Mouse (Mus musculus) heart, adult 2 months (tissue): ENCODE data around the gene Coro2b. TPM values are rescaled to one million over a fixed set of nuclear protein-coding genes. Genes with fewer than 3 reads are reported as not detected.

ENCODE experiments used
- DNase-seq, 2 experiments: peaks; one replicate each; pipeline ENCODE4 v3.0.0; 2021
- H3K27ac ChIP-seq: fragments of 200-600 bp; 2 replicates; pipeline ENCODE4 v1.8.1; 2022
- H3K27me3 ChIP-seq: fragments of 200-500 bp; 2 replicates; pipeline ENCODE4 v1.6.1; 2012; ENCODE audit warnings: mild to moderate bottlenecking, low read length, inconsistent platforms, mixed read lengths; ENCODE audit not compliant: control insufficient read depth, insufficient read depth
- H3K36me3 ChIP-seq: fragments of 200-500 bp; 2 replicates; pipeline ENCODE4 v1.6.1; 2012; ENCODE audit warnings: low read length, inconsistent platforms; ENCODE audit not compliant: control insufficient read depth, insufficient read depth
- H3K4me1 ChIP-seq: fragments of 200-500 bp; 2 replicates; pipeline ENCODE4 v1.6.1; 2011; ENCODE audit warnings: low read length; ENCODE audit not compliant: control insufficient read depth, insufficient read depth
- H3K4me3 ChIP-seq: fragments of 200-600 bp; 2 replicates; pipeline ENCODE4 v1.8.1; 2022
- H3K79me2 ChIP-seq: fragments of 200-500 bp; replicated peaks from 2 replicates; pipeline ENCODE4 v1.6.1; 2012; ENCODE audit warnings: mild to moderate bottlenecking, inconsistent platforms, low read length, moderate library complexity, mixed read lengths; ENCODE audit not compliant: control insufficient read depth, insufficient read depth
- H3K9ac ChIP-seq: fragments of 200-500 bp; 2 replicates; pipeline ENCODE4 v1.6.1; 2012; ENCODE audit warnings: low read depth, mild to moderate bottlenecking, control low read depth, inconsistent platforms, low read length, mixed read lengths
- CTCF ChIP-seq: fragments of 200-600 bp; IDR thresholded peaks from 2 replicates; pipeline ENCODE4 v1.8.1; 2022; ENCODE audit warnings: antibody characterized with exemption, mild to moderate bottlenecking, moderate library complexity
- EP300 ChIP-seq: fragments of 200-500 bp; IDR thresholded peaks from 2 replicates; pipeline ENCODE4 v1.6.1; 2011; ENCODE audit warnings: low read depth, low read length, control low read depth; ENCODE audit not compliant: insufficient read depth
- POLR2A ChIP-seq: fragments of 200-500 bp; IDR thresholded peaks from 2 replicates; pipeline ENCODE4 v1.6.1; 2011; ENCODE audit warnings: mild to moderate bottlenecking, low read depth, low read length, control low read depth; ENCODE audit not compliant: insufficient read depth
- WGBS: fragments of 180-500 bp; shearing (Covaris S2); methylation state at CpG from one replicate; pipeline ENCODE4 v1.1.7; 2018; 5-methylcytosine and 5-hydroxymethylcytosine counted together
- intact Hi-C: fragments of 180-260 bp; cut with DNase I; formaldehyde crosslinking; loops from one replicate; pipeline ENCODE4 v1.15.1; 2025
- polyA plus RNA-seq: library from polyadenylated mRNA; depleted of rRNA; stranded (reverse); fragments of >200 nt; gene quantifications from 2 replicates; pipeline ENCODE4 v1.2.3, GENCODE M21; 2012
- total RNA-seq, 2 experiments: library from RNA; stranded (reverse); gene quantifications; 2 replicates each; pipeline ENCODE4 v1.2.3; 2021

The Coro2b gene
- total and polyA plus RNA-seq, 3 experiments: 10.1 to 17.2 (median 11.6) TPM

DNA sequence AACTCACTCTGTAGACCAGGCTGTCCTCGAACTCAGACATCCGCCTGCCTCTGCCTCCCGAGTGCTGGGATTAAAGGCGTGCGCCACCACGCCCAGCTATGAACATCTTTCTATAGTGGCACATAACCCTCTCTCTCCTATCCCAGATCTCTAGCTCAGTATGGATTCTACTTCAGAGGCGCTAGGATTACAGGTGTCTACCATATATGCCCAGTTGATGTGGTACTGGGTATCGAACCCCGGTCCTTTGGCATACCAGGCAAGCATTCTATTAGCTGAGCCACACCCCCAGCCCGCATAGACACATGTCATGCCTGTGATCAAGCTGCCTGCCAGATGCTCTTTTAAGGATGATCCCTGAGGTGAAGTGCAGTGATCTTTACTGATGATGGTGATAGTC is 113.0 kb downstream of the Coro2b start:
- Histone ChIP-seq H3K4me3 (no peak overlapping the region), H3K36me3 (no peaks in the 10 kb centered on the region), H3K27ac (no peak overlapping the region; the same call in 1 of the 2 replicates), H3K79me2 (no peaks in the 10 kb centered on the region), H3K9ac (no peak overlapping the region), H3K27me3 (no peaks in the 10 kb centered on the region), H3K4me1 (peaks cover 16% of the 10 kb centered on the region)
- no peak for DNase-seq
- intact Hi-C loops: loop anchor here (5.0 kb wide), 1 partner anchor 113 kb away; the partner anchor contains the start of gene Coro2b
- TF ChIP-seq EP300 (no peak), CTCF (no peak), POLR2A (no peak)
- WGBS: 99% methylated on average over 10 of the region's 10 CpGs

GRCm38 (mm10) chr9:62422926-62423325 is 113.9 kb downstream of the Coro2b start:
- intact Hi-C loops: loop anchor here (5.0 kb wide), 1 partner anchor 114 kb away; the partner anchor contains the start of gene Coro2b

GRCm38 (mm10) chr9:62421911-62422310 is 114.9 kb downstream of the Coro2b start:
- no peaks in the 10 kb centered on the region for H3K27me3 ChIP-seq
- H3K36me3 ChIP-seq: no peaks in the 10 kb centered on the region
- peak overlapping the region; percentile 93 for H3K27ac ChIP-seq
- 0 out of 2 replicates have a peak overlapping the region, but pooled peaks have one; percentile 4 for H3K4me3 ChIP-seq
- intact Hi-C loops: loop anchor here (5.0 kb wide), 1 partner anchor 115 kb away; the partner anchor contains the start of gene Coro2b
- TF ChIP-seq CTCF (no peak), EP300 (no peak), POLR2A (no peak)
- no peaks in the 10 kb centered on the region for H3K79me2 ChIP-seq
- WGBS: 96% methylated on average over 6 of the region's 6 CpGs
- H3K4me1 ChIP-seq: peaks cover 18% of the 10 kb centered on the region
- no peak overlapping the region for H3K9ac ChIP-seq
- no peak for DNase-seq

More at GRCm38 (mm10) chr9:62422926-62423325, 113.9 kb downstream of the Coro2b start:
- Histone ChIP-seq H3K79me2 (no peaks in the 10 kb centered on the region), H3K36me3 (no peaks in the 10 kb centered on the region), H3K27me3 (no peaks in the 10 kb centered on the region), H3K4me1 (peaks cover 16% of the 10 kb centered on the region), H3K27ac (peak overlapping the region; percentile 93), H3K4me3 (no peak overlapping the region), H3K9ac (no peak overlapping the region)
- DNase-seq: no peak
- TF ChIP-seq EP300 (no peak), CTCF (no peak), POLR2A (no peak)
- WGBS: 38% methylated on average over 10 of the region's 10 CpGs

- DNase-seq: peak; percentile 92
- no peak for TF ChIP-seq CTCF
- TF ChIP-seq EP300: peak; percentile 75; the same call in 1 of the 2 replicates
- peak; percentile 98 for TF ChIP-seq POLR2A
- H3K79me2 ChIP-seq: no peaks in the 10 kb centered on the region
- intact Hi-C loops: loop anchor here (5.0 kb wide), 1 partner anchor 116 kb away; the partner anchor contains the start of gene Coro2b
- H3K9ac ChIP-seq: peak overlapping the region; percentile 80
- H3K4me1 ChIP-seq: peaks cover 18% of the 10 kb centered on the region
- WGBS: 13% methylated on average over 13 of the region's 13 CpGs
- H3K27me3 ChIP-seq: no peaks in the 10 kb centered on the region
- H3K27ac ChIP-seq: peak overlapping the region; percentile 93
- no peaks in the 10 kb centered on the region for H3K36me3 ChIP-seq
- H3K4me3 ChIP-seq: peak overlapping the region; percentile 40
Measured at GRCm38 (mm10) chr9:62421027-62421426, 115.8 kb downstream of the Coro2b start.

- Histone ChIP-seq H3K79me2 (no peaks in the 10 kb centered on the region), H3K4me3 (peak overlapping the region; percentile 40)
Measured at GRCm38 (mm10) chr9:62420261-62420917, 116.5 kb downstream of the Coro2b start.

DNA sequence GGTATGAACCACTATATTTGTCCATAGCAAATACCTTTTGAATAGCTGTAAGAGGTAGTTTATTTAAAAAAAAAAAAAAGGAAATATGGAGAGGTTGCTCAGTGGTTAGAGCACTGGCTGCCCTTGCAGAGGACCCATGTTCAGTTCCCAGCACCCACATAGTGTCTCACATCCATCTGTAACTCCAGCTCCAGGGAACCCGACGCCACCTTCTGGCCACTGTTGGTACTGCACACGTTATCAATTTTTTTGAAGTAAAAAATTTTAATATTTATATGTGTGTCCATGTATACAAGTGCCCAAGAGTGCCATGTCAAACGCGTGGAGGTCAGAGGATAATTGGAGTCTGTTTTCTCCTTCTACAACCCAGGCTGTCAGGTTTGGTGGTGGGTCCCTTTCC is 118.1 kb downstream of the Coro2b start:
- 66% methylated on average over 5 of the region's 5 CpGs for WGBS
- no peak for DNase-seq
- Histone ChIP-seq H3K27ac (no peak overlapping the region), H3K9ac (no peak overlapping the region), H3K4me1 (peaks cover 19% of the 10 kb centered on the region), H3K4me3 (no peak overlapping the region), H3K27me3 (no peaks in the 10 kb centered on the region), H3K36me3 (no peaks in the 10 kb centered on the region), H3K79me2 (no peaks in the 10 kb centered on the region)
- intact Hi-C loops: loop anchor here (5.0 kb wide), 1 partner anchor 121 kb away; no protein-coding TSS in a partner anchor
- TF ChIP-seq EP300 (no peak), CTCF (peak; percentile 71)

More at GRCm38 (mm10) chr9:62420261-62420917, 116.5 kb downstream of the Coro2b start:
- intact Hi-C loops: loop anchor here (5.0 kb wide), 1 partner anchor 117 kb away; the partner anchor contains the start of gene Coro2b
- DNase-seq: peak; percentile 73 to 80
- WGBS: 53% methylated on average over 10 of the region's 10 CpGs
- H3K36me3 ChIP-seq: no peaks in the 10 kb centered on the region
- H3K9ac ChIP-seq: peak overlapping the region; percentile 74
- no peaks in the 10 kb centered on the region for H3K27me3 ChIP-seq
- peaks cover 18% of the 10 kb centered on the region for H3K4me1 ChIP-seq
- TF ChIP-seq CTCF (no peak), POLR2A (peak; percentile 74; the same call in 1 of the 2 replicates)
- H3K27ac ChIP-seq: peak overlapping the region; percentile 93
